Mouse (Mus musculus) stomach, postnatal 0 days (tissue): Measurements from ENCODE around the gene Ikbip. TPM values are rescaled to one million over a fixed set of nuclear protein-coding genes. Genes with fewer than 3 reads are reported as not detected.

Source experiments
- ATAC-seq: fragments of 200-750 bp; cut with Nextera tagmentation; 2 replicates; pipeline ENCODE4 v1.8.0; 2017; ENCODE audit not compliant: low FRiP score, low TSS enrichment
- DNase-seq: peaks from one replicate; pipeline ENCODE4 v3.0.0-alpha.2; 2016; ENCODE audit warnings: low spot score
- H3K27ac ChIP-seq: fragments of 300-500 bp; sonication (generic); replicated peaks from 2 replicates; pipeline ENCODE4 v1.5.1; 2014; ENCODE audit warnings: mild to moderate bottlenecking, control low read depth
- H3K27me3 ChIP-seq: fragments of 300-500 bp; sonication (generic); 2 replicates; pipeline ENCODE4 v1.6.1; 2014; ENCODE audit warnings: low read length; ENCODE audit not compliant: control insufficient read depth, insufficient read depth
- H3K36me3 ChIP-seq: fragments of 300-500 bp; sonication (generic); 2 replicates; pipeline ENCODE4 v1.6.1; 2014; ENCODE audit warnings: low read length, mixed read lengths; ENCODE audit not compliant: control insufficient read depth, insufficient read depth
- H3K4me1 ChIP-seq: fragments of 300-500 bp; sonication (generic); replicated peaks from 2 replicates; pipeline ENCODE4 v1.6.1; 2014; ENCODE audit warnings: antibody characterized with exemption; ENCODE audit not compliant: control insufficient read depth, insufficient read depth
- H3K4me2 ChIP-seq: fragments of 300-500 bp; sonication (generic); replicated peaks from 2 replicates; pipeline ENCODE4 v1.6.1; 2014; ENCODE audit warnings: low read depth, mild to moderate bottlenecking, control low read depth, moderate library complexity
- H3K4me3 ChIP-seq: fragments of 300-500 bp; sonication (generic); 2 replicates; pipeline ENCODE4 v1.5.1; 2014; ENCODE audit warnings: low read depth, low read length, control low read depth
- H3K9ac ChIP-seq: fragments of 300-500 bp; sonication (generic); 2 replicates; pipeline ENCODE4 v1.6.1; 2014; ENCODE audit warnings: mild to moderate bottlenecking, low read length, control low read depth, mixed read lengths
- H3K9me3 ChIP-seq: fragments of 300-500 bp; sonication (generic); 2 replicates; pipeline ENCODE4 v1.6.1; 2016; ENCODE audit warnings: low read length; ENCODE audit not compliant: control insufficient read depth
- CTCF ChIP-seq: IDR thresholded peaks from 2 replicates; pipeline ENCODE4 v1.5.1; 2016; ENCODE audit warnings: antibody characterized with exemption, low read depth, mild to moderate bottlenecking, moderate library complexity
- EP300 ChIP-seq: optimal IDR thresholded peaks from 2 replicates; pipeline ENCODE3; 2016; ENCODE audit warnings: antibody characterized with exemption
- WGBS: fragments of 180-500 bp; shearing (Covaris S2); extraction: QIAGEN DNeasy Blood & Tissue Kit; methylation state at CpG from one replicate; pipeline ENCODE4 v1.1.7; 2014; 5-methylcytosine and 5-hydroxymethylcytosine counted together
- polyA plus RNA-seq: library from polyadenylated mRNA; unstranded; fragments of >200 nt; fragmentation: Nextera tagmentation; extraction: Ambion mirVana; gene quantifications from 2 replicates; pipeline ENCODE4 v1.2.1, GENCODE M21; 2015

The Ikbip gene
- polyA plus RNA-seq, 1 experiment from 2014 or later = 37.3 TPM

GRCm38 (mm10) chr10:91123828-91124822 is 41.4 kb downstream of the Ikbip start, which contains the start of gene Slc25a3:
TSS of gene Slc25a3 (minus strand) at chr10:91124059.
- H3K4me2 ChIP-seq = peak within 1 kb of the TSS; percentile 88
- 8% methylated on average over 59 of the region's 59 CpGs for WGBS
- H3K27ac ChIP-seq = peak within 1 kb of the TSS; percentile 96

GRCm38 (mm10) chr10:91126618-91127355 is 44.0 kb downstream of the Ikbip start:
- Histone ChIP-seq H3K4me2 (no peak overlapping the region), H3K36me3 (peaks cover 2% of the 10 kb centered on the region; the same call in 1 of the 2 replicates), H3K9ac (no peak overlapping the region), H3K9me3 (no peaks in the 10 kb centered on the region), H3K27me3 (no peaks in the 10 kb centered on the region), H3K4me3 (no peak overlapping the region), H3K4me1 (no peaks in the 10 kb centered on the region), H3K27ac (no peak overlapping the region; the same call in 1 of the 2 replicates)
- DNase-seq (no peak), ATAC-seq (no peak)
- WGBS = 61% methylated on average over 10 of the region's 10 CpGs
- TF ChIP-seq CTCF (no peak), EP300 (no peak)

More at GRCm38 (mm10) chr10:91123828-91124822, 41.4 kb downstream of the Ikbip start, which contains the start of gene Slc25a3:
- Histone ChIP-seq H3K27me3 (no peaks in the 10 kb centered on the region), H3K4me3 (peak within 1 kb of the TSS; percentile 98), H3K9me3 (no peaks in the 10 kb centered on the region), H3K4me1 (no peaks in the 10 kb centered on the region), H3K9ac (peak within 1 kb of the TSS; percentile 99), H3K36me3 (peaks cover 2% of the 10 kb centered on the region; the same call in 1 of the 2 replicates)
- ATAC-seq (peak; percentile 99), DNase-seq (peak; percentile 98)
- 0 out of 2 replicates have a peak, but pooled peaks have one; percentile 1 for TF ChIP-seq CTCF
- TF ChIP-seq EP300 = no peak

GRCm38 (mm10) chr10:91127395-91127794 is 44.7 kb downstream of the Ikbip start:
- TF ChIP-seq EP300 = no peak
- TF ChIP-seq CTCF = no peak
- H3K9ac ChIP-seq = no peak overlapping the region
- 0 out of 2 replicates have a peak overlapping the region, but pooled peaks have one; percentile 18 for H3K27ac ChIP-seq
- H3K4me1 ChIP-seq = no peaks in the 10 kb centered on the region
- no peak for DNase-seq
- H3K27me3 ChIP-seq = no peaks in the 10 kb centered on the region
- H3K9me3 ChIP-seq = no peaks in the 10 kb centered on the region
- H3K36me3 ChIP-seq = no peaks in the 10 kb centered on the region
- ATAC-seq = no peak
- H3K4me3 ChIP-seq = no peak overlapping the region
- 64% methylated on average over 2 of the region's 2 CpGs for WGBS
- no peak overlapping the region for H3K4me2 ChIP-seq

GRCm38 (mm10) chr10:91128551-91129160 is 45.9 kb downstream of the Ikbip start:
- H3K4me2 ChIP-seq = no peak overlapping the region
- ATAC-seq = no peak
- no peaks in the 10 kb centered on the region for H3K9me3 ChIP-seq
- H3K4me1 ChIP-seq = no peaks in the 10 kb centered on the region
- TF ChIP-seq EP300 = no peak
- TF ChIP-seq CTCF = no peak
- no peaks in the 10 kb centered on the region for H3K27me3 ChIP-seq
- H3K27ac ChIP-seq = no peak overlapping the region
- 83% methylated on average over 1 of the region's 1 CpGs for WGBS
- no peak overlapping the region for H3K4me3 ChIP-seq
- no peak overlapping the region for H3K9ac ChIP-seq
- no peak for DNase-seq
- no peaks in the 10 kb centered on the region for H3K36me3 ChIP-seq

DNA sequence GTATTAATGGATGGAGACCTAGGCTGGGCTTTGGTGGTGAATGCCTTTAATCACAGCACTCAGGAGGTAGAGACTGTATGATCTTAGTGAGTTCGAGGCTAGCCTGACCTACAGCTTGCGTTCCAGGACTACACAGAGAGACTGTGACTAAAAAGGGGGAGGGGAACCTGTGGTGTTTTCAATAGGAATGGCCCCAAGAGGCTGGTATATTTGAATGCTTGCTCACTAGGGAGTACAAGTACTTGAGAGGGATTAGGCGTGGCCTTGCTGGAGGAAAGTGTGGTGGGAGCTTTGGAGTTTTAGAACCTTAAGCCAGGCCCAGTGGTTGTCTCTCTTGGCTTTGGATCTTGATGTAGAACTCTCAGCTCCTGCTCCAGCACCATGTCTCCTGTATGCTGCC is 48.1 kb downstream of the Ikbip start:
- Histone ChIP-seq H3K27ac (no peak overlapping the region), H3K4me1 (no peaks in the 10 kb centered on the region), H3K9ac (no peak overlapping the region), H3K36me3 (no peaks in the 10 kb centered on the region), H3K4me2 (no peak overlapping the region), H3K4me3 (no peak overlapping the region), H3K27me3 (no peaks in the 10 kb centered on the region), H3K9me3 (no peaks in the 10 kb centered on the region)
- DNase-seq (no peak), ATAC-seq (no peak)
- 93% methylated on average over 3 of the region's 3 CpGs for WGBS
- TF ChIP-seq EP300 (no peak), CTCF (no peak)
